Mouse (Mus musculus): ENCODE results near the gene Cx3cr1.

Cx3cr1 gene

DNA sequence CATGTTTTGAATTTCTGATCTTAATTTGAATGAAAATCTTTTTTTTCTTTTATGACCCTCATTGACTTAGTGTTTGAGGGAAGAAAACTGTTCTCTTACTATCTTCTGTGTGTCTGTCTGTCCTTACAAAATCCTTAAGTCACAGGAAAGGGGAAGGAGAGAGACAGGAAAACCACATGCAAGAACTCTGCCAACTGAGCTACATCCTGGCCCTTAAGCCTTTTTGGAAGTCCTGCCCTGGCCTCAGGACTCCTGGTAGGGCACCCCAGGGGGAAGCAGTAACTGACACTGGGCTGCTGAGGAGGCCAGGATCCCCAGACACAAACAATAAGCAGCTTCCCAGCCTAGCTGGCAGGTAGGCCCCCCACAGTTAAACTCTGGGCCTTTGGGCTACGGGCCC is 126.4 kb downstream of the Cx3cr1 start:
- DNase-seq (ENCODE audit: low read depth, low spot score), result no peak

DNA sequence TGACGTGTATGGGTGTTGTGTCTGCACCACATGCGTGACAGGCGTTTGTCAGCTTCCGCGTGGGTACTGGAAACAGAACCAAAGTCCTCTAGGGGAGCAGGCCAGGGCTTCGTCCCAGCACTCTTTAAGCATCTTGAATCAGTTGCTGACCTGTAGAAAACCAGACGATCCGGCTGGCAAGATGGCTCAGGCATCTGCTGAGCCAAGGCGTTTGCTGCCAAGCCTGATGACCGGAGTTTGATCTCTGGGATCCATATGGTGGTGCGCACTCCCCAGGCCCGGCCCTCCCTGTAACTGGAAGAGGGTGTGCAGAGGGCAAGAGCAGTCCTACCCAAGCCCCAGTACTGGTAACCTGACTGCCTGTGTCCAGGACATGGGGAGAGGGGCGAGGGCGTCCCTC is 127.8 kb downstream of the Cx3cr1 start:
- DNase-seq (ENCODE audit: low read depth, low spot score), result no peak

DNA sequence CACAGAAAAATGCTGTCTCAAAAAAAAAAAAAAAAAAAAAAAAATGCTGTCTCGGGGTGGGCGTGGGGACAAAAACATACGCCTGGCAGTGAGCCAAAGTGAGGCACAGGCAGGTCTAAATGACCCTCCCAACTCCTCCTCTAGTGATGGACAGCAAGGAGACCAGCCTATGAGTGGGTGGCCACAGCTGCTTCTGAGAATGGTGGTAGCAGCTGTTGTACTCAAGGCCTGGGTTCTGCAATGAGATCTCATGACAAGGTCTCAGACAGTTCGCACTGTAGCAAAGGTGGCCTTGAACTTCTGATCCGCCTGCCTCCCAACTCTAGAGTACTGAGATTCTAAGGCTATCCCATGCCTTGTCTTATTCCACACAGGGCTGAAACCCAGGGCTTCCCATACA is 128.3 kb downstream of the Cx3cr1 start:
- no peak for DNase-seq (ENCODE audit: low read depth, low spot score)

DNA sequence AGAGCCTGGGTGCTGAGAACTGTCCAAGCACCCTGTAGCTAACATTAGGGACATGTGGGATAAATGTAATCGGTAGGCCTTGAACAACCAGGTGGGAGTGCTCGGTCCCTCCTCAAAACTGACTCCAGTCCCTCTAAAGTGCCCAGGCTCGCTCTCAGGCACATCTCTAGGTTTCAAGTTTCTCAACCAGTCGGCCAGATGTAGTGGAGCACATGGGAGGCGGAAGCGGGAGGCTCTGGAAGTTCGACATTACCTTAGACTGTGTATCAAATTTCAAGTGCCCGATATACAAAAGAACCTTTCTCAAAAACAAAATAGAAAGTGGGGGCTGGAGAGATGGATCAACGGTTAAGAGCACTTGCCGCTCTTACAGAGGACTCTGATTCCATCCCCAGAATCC is 130.0 kb downstream of the Cx3cr1 start:
- DNase-seq (ENCODE audit: low read depth, low spot score), result no peak

DNA sequence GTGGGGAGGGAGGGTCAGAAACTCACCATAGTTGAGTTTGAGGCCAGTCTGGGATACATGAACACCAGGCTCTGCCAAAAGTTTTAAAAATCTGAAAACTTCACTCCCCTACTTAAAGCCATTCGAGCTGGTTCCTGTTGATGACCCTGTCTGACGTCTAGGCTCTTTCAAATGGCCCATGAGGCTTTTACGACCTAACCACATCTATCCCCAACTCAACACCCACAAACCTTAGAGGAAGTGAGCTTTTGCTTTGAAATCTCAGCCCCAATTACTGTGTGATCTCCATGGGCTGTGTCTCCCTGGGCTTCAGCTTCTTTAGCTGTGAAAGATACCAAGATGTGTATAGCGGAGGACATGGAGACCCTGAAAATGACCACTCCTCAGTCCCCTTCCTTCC is 131.2 kb downstream of the Cx3cr1 start:
- DNase-seq (ENCODE audit: low read depth, low spot score), result no peak

DNA sequence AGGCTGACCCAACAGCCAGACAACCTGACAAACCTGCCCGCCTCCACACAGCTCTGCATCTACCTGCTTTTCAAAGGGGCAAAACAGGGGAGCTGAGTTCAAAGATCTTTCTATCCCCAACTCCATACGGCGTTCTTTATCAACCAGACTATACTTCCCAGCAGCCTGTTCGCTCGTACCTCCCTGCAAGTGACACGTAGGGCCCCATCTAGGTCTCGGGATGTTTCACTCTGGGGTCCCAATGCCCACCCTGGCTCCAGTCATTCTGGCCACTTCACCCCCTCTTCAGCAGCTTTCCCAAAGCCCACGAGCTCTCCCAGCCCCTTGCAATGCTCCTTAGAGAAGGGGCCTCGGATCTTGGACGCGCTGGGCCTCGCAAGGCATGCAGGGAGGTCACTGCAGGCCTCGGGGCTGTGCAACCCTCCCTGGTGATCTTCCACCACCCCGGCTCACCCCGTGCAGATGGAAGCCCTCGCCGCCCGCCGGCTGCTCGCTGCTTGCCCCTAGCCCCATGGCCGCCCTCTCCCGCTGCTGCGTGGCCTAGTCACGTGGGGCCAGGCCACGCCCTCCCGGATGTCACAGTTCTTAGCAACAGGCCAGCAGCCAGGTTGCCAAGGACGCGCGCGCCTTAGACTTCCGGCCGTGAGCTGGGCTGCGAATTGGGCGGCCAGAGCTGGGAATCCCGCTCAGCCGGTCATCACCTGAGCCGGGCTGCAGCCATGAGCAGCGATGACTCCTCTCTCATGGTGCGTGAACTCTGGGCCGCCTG is 132.5 kb downstream of the Cx3cr1 start, which contains the start of the genes Gorasp1 and Ttc21a:
Gorasp1 (minus strand) TSS at position 561 of the 769 bp plus-strand sequence.
Ttc21a (plus strand) TSS at position 602 of the 769 bp plus-strand sequence.
- DNase-seq (ENCODE audit: low read depth, low spot score), result peak; percentile 86

DNA sequence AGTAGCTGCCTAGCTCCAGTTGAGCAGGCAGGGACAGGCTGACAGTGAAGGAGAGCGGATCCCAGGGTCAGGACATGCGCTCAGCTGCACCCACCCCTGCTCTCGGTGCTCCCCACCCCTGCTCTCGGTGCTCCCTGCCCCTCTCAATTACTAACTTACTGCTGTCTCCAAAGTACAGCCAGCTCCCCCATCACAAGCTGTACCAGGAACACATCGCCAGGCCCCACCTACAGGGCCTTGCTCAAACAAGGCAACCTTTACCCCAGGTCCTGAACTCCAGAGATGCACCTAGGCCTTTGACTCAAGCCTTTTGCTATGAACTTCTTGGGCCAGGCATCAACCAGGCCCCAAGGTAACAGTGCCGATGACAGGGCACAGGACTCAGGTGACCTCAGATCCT is 136.0 kb downstream of the Cx3cr1 start:
- no peak for DNase-seq (ENCODE audit: low read depth, low spot score)

DNA sequence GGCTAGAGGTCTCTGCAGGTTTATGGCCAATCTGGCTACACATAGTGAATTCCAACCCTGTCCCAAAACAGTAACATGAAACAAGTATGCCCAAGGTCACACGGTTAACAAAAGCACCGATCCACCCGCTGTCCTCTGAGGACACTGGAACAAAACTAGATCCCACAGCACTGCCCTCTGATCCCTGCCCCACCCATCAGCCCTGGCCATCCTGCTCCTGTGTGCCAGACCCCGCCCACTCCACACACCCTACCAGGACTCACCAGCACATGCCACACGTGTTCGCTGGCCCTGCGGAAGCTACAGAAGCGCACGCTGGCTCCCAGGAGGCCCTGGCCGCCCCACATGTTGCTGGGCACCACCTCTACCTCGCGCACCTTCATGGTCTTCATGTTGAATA is 137.3 kb downstream of the Cx3cr1 start:
- no peak for DNase-seq (ENCODE audit: low read depth, low spot score)

DNA sequence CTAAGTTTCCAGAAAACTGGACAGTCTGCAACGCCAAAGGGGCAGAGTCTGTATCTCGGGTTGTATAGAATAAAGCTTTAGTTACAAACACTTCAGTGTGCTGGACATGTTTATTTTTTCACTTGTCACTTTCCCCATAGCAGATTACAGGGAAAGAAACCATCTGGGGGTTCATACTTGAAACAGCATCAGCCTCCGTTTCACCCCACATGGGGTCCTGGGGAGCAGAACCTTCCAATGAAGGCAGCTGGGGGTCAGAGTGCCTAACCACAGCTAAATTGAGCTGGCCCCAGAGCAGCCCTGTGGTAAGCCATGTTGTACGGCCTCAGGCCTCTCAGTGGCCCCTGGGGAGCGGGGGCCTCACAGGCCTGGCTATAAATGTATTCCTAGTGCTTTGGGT is 143.2 kb downstream of the Cx3cr1 start:
- DNase-seq (ENCODE audit: low read depth, low spot score), result no peak

DNA sequence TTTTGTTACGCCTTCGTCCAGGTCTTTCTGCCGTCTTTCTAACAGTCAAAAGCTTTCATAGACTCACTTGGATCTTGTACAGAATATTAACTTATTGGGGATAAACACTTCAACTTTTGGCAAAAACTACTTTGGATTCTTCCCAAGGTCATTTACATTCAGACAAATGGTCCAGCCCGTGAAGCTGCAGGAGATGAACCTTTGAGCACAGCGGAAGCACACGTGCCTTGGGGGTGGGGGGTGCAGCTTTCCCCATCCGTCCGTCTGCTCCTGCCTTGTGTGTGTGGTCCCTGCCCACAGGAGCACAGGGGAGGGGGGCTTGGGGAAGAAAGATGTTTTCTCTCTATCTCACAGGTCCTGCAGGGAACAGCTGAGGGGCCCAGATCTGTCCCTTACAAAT is 143.9 kb downstream of the Cx3cr1 start:
- DNase-seq (ENCODE audit: low read depth, low spot score), result no peak

DNA sequence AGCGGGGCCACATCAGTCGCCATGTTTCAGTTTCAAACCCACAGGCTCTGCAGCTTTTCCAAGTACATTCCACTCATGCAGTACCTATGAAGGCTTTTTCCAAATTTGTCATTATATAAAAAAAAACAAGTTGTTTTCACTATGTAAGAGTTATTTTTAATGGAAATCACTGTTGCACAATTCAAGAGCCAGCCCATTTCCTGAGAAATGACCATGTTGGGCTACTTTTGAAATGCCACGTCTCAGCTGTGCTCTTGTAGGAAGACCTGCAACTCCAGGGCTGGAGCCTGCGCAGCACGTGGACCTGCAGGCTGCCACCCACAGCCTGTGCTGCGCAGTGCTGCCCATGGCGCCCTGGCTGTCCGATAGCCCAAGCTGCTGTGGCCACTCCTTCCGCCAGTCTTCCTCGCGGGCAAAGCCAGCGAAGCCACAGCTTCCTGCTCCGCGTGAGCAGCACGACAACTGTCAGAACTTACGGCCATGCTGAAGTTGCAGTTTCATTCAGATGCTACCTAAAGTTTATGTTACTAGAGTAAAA is 144.5 kb downstream of the Cx3cr1 start:
- no peak for DNase-seq (ENCODE audit: low read depth, low spot score)

DNA sequence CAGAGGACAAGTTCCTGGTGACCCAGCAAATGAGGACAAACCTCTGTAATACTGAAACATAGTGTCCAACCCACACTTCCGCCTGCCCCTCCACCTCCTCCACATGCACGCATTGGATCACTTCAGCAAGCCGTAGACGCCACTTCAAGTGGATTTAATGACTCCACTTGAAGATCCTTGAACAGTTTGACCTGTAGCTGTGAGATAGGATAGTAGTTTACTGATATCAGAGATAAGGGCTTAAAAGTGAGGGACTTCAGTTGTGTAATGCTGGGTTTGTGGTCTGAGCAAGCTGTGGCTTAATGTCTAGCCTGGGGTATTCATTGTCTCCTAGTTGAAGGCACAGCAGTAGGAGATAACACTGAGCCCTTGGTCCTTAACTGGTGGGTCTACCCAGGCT is 146.2 kb downstream of the Cx3cr1 start:
- DNase-seq (ENCODE audit: low read depth, low spot score), result no peak

DNA sequence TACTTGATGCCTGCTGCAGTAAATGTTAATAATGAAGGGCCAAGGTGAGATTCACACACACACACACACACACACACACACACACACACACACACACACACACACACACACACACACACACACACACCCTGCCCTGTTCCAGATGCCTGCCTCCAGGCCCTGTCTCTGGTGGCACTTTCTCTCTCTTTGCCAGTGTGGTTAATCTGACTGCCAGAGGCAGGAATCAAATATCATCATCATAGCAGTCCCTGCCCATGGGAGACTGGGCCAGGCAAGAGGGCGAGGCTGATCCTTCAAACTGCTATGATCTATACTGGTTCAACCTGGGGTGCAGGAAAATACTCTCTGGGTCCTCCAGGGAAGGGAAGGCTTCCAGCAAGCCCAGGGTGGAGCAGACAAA is 149.8 kb downstream of the Cx3cr1 start:
- DNase-seq (ENCODE audit: low read depth, low spot score), result no peak

DNA sequence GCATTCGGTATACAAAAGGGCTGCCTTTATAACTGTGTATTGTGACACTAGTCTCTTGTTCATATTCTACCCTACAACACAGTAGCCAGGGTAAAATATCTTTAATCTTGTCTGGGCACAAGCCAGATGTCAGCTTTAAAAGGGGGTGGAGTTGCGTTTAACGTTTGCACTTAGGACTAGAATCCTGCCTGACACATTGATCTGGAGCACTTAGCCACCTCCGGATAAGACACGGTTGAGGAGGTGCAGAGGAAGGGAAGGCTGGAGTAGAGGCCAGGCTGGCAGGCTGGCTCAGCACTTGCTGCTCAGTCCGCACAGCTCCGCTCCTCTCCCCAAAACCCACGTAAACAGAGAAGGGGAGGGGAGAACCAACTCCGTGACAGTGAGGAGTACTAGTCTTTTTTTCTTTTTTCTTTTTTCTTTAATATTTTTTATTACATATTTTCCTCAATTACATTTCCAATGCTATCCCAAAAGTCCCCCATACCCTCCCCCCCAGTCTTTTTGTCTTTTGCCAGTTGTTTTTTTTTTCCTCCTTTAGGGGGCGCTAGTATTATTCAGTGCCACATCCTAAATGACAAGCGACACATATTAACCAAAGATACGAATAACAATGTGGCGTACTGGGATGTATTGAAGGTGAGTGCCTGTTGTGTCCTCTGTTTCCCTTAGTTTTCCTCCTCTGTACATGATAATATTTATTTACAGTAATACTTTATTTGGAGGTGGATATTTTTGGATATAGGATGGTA is 156.4 kb downstream of the Cx3cr1 start:
- DNase-seq (ENCODE audit: low read depth, low spot score), result no peak

DNA sequence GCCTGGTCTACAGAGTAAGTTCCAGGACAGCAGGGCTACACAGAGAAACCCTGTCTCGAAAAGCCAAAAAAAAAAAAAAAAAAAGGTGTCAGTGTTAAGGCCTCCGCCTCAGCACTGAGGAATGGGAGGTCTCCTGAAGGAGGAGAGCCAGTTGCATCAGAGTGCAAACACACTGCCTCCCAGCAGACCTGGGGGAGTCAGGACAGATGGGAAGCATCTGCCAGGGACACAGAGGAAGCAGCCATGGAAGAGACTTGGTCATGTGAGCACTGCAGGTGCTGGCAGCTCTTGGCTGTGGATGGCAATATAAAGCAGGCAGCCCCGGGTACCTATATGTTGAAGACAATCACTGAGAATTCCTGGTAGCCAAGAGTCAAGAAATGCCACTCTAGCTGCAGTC is 159.7 kb downstream of the Cx3cr1 start:
- no peak for DNase-seq (ENCODE audit: low read depth, low spot score)

DNA sequence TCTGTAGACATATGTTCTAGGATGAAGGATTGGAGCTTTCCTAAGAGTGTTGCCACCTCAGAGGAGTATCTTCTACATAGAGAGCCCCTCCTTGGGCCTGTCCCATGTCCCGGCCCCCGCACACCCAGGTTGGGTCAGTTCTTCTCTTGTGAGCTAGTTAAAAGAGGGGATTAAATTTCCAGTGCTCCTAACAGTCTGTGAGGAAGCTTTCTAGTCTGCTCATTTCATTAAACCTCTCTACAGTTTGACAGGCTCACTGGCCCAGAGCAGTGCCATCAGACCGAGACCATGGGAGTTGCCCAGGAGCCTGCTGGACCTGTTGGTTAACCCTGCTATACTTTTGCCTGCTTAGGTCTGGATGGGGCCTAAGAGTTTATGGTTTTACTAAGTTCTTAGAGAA is 161.0 kb downstream of the Cx3cr1 start:
- no peak for DNase-seq (ENCODE audit: low read depth, low spot score)

DNA sequence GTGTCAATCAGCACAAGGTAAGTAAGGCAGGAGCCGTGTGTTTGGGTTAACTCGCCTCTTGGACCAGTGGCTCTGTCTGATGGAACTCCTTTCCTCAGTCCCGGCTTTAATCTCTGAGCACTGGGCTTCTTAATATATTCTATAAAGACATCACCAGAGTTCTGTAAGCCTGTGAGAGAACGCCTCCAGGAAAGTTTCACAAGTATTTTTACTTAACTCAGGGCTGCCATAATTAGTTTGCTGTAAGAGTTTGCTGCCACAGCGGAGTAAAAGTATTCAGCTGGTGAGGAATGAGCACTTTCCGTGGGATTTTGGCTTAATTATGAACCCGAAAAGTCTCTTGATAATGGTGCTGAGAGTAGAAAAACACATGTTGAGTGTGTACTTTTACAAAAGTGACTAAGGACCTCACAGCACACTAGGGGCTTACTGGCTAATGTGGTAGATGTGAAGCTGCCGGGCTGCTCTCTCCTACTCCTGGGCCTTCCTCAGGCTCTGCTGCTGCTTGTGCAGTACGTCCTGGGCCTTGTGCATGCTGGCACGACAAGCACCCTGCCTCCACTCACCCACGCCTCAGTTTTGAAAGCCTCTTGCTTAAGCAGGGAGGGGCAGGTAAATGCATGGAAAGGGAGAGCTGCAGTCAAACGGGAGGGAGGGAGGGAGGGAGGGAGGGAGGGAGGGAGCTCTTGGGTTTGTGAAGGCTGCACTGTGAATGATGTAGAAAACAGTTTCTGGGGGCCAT is 167.1 kb downstream of the Cx3cr1 start:
- no peak for DNase-seq (ENCODE audit: low read depth, low spot score)

DNA sequence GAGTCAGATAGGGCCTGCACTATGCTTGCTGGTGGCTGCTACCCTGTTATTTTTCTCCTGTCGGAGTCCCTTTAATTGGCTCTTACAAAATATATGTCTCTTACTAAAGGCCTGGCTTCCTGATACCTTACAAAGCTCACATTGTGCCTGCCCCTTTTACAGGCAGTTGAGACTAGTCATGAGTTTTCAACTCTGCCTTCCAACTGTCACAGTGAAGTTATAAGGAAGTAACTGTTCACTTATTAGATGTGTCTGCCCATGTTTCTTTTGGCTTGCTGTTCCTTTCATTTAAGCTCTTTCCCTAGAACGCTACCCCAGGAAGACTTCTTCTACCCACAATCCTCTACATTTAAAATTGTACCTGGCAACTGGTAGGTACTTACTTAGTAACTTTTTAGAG is 170.2 kb downstream of the Cx3cr1 start:
- no peak for DNase-seq (ENCODE audit: low read depth, low spot score)

DNA sequence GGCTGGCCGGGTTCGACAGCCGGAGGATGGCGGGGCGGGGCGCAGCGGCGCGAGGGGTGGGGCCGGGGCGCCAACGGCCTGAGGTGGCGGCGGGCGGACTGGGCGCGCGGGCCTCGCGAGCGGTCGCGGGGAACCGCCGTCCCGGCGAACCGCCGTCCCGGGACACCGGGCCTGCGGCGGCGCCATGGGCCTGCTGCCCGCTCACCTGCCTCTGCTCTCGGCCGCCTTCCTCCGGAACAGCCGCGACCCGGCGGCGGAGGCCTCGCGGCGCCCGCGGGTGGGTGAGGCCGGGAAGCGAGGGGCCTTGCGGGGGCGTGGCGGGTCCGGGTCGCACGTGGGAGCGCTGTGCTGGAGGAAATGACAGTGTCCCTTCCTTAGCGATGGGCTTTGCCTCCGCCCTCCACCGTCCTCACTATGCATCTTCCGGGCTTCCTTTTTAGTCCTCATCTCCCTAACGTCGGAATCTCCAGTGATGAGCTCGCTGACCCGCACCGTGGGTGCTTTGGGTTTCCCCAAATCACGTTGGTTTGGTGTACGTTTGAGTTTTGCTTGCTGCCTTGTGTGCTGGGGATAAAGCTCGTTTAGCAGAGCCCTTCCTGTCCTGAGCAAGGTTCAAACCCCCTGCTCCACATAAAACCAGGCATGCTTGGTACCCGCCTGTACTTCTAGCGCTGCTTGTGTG is 174.5 kb downstream of the Cx3cr1 start:
- peak; percentile 14 for DNase-seq (ENCODE audit: low read depth, low spot score)

DNA sequence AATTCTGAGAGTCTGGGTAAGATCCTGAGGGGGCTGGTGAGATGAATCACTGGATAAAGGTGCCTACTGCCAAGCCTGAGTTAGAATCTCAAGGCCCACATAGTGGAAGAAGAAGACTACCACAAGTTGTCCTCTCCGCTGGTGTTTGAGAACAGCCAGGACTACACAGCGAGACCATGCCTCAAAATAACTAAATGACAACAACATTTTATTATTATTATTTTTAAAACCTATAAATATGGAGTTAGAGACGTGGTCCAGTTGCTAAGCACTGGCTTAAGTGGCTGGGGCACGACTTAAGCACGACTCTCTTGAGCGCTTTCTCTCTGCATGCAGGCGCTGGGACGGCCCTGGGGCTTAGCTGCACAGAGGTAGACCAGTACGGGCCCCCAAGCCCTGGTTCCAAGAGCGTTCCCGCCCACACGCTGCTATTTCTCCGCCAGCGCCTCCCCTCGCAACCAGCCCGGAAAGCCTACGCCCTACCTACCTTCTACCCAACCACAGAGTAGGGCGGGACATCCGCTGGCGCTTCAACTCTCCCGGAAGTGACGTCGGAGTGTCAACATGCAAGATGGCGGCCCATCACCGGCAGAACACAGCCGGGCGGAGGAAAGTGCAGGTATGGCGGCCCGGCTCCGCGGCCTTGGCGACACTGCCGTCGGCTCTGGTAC is 175.2 kb downstream of the Cx3cr1 start, which contains the start of gene Wdr48:
Wdr48 (plus strand) TSS at position 540 of the 671 bp plus-strand sequence.
- DNase-seq (ENCODE audit: low read depth, low spot score), result peak; percentile 99

DNA sequence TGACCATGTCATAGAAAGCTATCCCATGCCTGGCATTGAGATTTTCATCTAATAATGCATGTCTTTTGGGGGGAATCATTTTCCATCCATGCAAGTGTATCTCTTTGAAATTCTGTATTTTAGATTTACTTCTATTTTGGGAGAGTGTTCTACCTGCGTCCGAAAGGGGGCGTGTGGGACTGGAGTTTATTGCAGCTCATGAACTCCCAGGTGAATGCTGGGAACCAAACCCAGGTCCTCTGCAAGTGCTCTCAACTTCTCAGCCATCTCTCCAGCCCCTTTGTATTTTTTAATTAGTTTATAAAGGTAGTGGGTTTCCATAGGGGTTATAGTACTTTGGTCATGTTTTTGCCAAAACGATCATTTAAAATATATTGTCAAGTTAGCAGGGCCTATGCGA is 175.8 kb downstream of the Cx3cr1 start:
- DNase-seq (ENCODE audit: low read depth, low spot score), result peak; percentile 64
